Mouse (Mus musculus): ENCODE measurements around the gene Tceal5. TPM values are rescaled to one million over a fixed set of nuclear protein-coding genes. Genes with fewer than 3 reads are reported as not detected.

The Tceal5 gene
- polyA plus RNA-seq, 1 experiment: 162 TPM

DNA sequence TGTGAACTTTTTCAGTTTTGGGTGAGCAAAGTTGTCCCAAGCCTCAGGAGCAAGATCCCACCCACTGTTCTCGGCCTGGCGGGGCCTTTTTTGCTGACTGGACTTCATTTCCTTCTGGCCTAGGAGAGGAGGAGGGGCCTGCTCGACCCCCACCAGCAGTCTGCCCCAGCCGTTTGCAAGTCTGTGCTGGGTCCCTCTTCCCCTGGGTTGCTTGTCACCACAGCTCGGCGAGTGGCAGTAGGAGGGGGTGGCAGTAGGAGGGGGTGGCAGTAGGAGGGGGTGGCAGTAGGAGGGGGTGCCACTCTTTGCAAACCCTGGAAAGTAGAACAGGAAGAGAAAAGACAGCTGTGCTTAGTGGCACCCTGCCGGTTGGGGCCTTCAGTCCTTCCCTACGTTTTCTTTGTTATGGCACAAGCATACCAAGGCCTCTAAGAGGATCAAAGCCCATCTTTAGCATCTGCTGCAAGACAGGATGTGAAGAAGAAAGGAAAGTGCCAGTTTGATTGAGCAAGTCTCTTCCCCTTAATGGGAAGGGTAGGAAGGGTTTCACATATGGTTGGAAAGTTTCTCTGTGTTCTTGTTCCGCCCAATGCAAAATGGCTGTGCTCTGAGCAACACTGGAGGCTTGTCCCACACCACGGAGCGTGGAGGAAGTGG, 22.7 kb downstream of the Tceal5 start:
- Histone ChIP-seq H3K27ac (ENCODE audit: insufficient read depth, low read length) (no peak overlapping the region), H3K4me1 (ENCODE audit: control insufficient read depth, insufficient read depth, low read length) (no peaks in the 10 kb centered on the region)

DNA sequence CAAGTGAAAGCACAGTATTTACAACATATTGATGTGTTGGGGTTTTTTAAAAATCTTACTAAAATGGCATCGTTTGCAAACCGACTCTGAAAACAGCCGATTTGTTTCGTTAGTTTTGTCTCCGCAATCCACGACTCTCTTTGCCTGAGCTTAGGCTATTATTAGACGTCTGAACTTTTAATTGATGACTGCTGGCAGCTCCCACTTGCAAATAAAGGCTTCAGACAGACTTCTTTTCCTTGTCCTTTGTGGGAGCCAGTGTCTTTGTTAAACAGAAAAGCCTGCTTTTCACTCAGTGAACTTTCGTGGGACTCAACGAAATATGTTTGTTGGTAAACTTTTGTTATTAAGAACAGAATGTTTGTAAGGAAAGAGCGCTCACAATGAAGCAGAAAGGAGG, 30.9 kb downstream of the Tceal5 start:
- Histone ChIP-seq H3K4me1 (ENCODE audit: control insufficient read depth, insufficient read depth, low read length) (no peaks in the 10 kb centered on the region), H3K27ac (ENCODE audit: insufficient read depth, low read length) (no peak overlapping the region), H3K4me3 (ENCODE audit: insufficient read depth, low read length) (peak overlapping the region; percentile 78; the same call in 1 of the 2 replicates)
- TF ChIP-seq POLR2A (IDR thresholded peaks at IDR 0.05; ENCODE audit: extremely low read depth, insufficient read depth, low read length) (no peak), CTCF (IDR thresholded peaks at IDR 0.05; ENCODE audit: extremely low read depth, insufficient read depth, low read length) (no peak)

More for the DNA sequence above, 22.7 kb downstream of the Tceal5 start:
- H3K4me3 ChIP-seq (ENCODE audit: insufficient read depth, low read length): no peak overlapping the region
- TF ChIP-seq POLR2A (IDR thresholded peaks at IDR 0.05; ENCODE audit: extremely low read depth, insufficient read depth, low read length): no peak
- no peak for TF ChIP-seq CTCF (IDR thresholded peaks at IDR 0.05; ENCODE audit: extremely low read depth, insufficient read depth, low read length)

DNA sequence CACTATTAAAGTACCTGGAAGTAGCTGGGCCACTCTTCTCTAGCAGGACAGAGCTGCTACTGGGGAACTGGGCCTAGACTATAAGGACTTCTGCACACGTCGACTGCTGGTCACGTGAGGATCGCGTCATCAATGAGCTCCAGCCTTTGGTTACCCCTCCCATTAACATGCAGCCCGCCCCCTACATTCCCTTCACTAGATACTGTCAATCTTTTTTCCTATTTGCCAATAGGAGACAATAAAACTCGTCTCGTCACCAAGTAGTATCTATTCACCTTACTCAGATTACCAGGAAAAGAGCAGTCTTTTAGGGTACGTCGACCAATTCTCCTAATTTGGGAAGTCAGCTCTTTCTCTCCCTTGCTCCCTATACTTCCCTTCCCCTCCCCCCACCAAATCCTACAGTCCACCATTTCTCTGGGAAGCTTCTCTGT, 31.5 kb downstream of the Tceal5 start, which contains the start of gene Tceal8:
Gene Tceal8, minus strand, starts transcription at position 225 of the 434 bp plus-strand sequence.
- TF ChIP-seq POLR2A (IDR thresholded peaks at IDR 0.05; ENCODE audit: extremely low read depth, insufficient read depth, low read length) (peak; percentile 94), CTCF (IDR thresholded peaks at IDR 0.05; ENCODE audit: extremely low read depth, insufficient read depth, low read length) (no peak)
- Histone ChIP-seq H3K27ac (ENCODE audit: insufficient read depth, low read length) (peak within 1 kb of the TSS; percentile 64), H3K4me1 (ENCODE audit: control insufficient read depth, insufficient read depth, low read length) (no peaks in the 10 kb centered on the region), H3K4me3 (ENCODE audit: insufficient read depth, low read length) (peak within 1 kb of the TSS; percentile 78)

DNA sequence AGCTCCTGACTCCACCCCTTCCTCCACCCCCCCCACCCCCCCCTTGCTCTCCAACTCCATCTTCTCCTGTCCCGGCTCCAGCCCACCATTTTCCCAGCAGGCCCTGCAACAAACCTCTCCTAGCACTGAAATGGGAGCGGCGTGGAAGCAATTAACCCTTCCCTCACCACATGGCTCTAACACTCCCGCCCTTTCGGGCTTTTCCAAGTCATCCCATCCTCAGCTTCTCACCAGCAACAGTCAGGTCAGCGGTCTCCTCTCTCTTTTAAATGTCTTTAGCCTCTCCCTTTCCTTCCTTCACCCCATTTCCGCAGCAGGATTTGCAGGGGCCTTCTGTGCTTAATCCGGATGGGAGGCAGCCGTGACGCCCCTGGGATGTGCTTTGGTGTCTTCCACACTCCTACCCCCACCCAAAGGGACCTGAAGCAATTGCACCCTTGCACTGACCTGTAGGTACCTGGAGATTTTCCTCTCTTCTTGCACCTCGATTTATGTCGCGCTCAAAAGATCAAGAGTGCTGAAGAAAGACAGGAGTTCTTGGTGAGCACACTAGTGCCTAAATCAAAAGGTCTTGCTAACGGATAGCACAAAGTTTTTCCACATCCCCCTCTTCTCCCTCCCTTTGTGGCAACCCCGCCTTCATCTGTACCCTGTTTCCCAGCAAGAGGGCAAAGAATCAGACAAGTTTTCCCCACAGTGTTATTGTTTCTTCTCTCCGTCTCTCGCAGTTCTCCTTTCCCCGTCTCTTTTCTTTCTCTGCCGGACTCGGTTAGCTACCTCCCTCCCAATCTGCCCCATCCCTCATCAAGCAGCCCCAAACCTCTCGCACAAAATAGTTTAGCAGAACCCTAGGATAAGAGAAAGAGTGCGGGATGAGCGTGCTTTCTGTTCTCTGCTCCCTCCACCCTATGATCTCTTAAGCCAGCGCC, 32.2 kb downstream of the Tceal5 start:
- Histone ChIP-seq H3K4me1 (ENCODE audit: control insufficient read depth, insufficient read depth, low read length) (no peaks in the 10 kb centered on the region), H3K27ac (ENCODE audit: insufficient read depth, low read length) (peak overlapping the region; percentile 64), H3K4me3 (ENCODE audit: insufficient read depth, low read length) (peak overlapping the region; percentile 78)
- TF ChIP-seq CTCF (IDR thresholded peaks at IDR 0.05; ENCODE audit: extremely low read depth, insufficient read depth, low read length) (no peak), POLR2A (IDR thresholded peaks at IDR 0.05; ENCODE audit: extremely low read depth, insufficient read depth, low read length) (no peak)

DNA sequence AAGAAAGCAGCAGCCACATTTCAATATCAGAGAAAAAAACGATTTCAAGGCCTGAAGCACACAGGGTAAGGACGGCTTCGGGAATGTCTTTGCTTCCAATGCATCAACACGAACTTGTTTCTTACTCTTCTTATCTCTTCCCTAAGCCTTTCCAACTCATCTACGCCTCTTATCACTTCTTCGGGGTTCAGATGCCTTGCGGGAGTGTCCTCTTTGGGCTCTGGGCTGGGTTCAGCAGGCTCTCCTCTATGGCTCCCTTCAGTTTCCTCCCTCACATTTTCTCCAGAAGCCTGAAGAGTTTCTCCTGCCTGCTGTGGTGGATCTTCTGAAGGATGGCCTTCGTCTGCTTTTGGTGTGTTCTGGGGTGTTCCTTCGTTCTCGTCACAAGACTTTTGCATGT, 33.1 kb downstream of the Tceal5 start:
- no peak for TF ChIP-seq CTCF (IDR thresholded peaks at IDR 0.05; ENCODE audit: extremely low read depth, insufficient read depth, low read length)
- TF ChIP-seq POLR2A (IDR thresholded peaks at IDR 0.05; ENCODE audit: extremely low read depth, insufficient read depth, low read length): no peak
- Histone ChIP-seq H3K27ac (ENCODE audit: insufficient read depth, low read length) (no peak overlapping the region), H3K4me3 (ENCODE audit: insufficient read depth, low read length) (no peak overlapping the region; the same call in 1 of the 2 replicates), H3K4me1 (ENCODE audit: control insufficient read depth, insufficient read depth, low read length) (no peaks in the 10 kb centered on the region)

Other genes starting within 250 kb of the Tceal5 start
- 79.4 and 82.0 TPM in 2 replicates for gene Arxes2, start 210.1 kb downstream of the Tceal5 start, polyA plus RNA-seq (2012; rRNA removed)
- gene Arxes1, start 170.5 kb downstream of the Tceal5 start, polyA plus RNA-seq (2012; rRNA removed): 16.7 and 17.4 TPM in 2 replicates
- 326 and 347 TPM in 2 replicates for gene Bex2, start 135.6 kb downstream of the Tceal5 start, polyA plus RNA-seq (2012; rRNA removed)
- gene Nxf3, start 118.6 kb downstream of the Tceal5 start, polyA plus RNA-seq (2012; rRNA removed): 0.09 and 0.23 TPM in 2 replicates
- 22.9 and 23.4 TPM in 2 replicates for gene Bex4, start 64.9 kb downstream of the Tceal5 start, polyA plus RNA-seq (2012; rRNA removed)
- 63.0 and 64.1 TPM in 2 replicates for gene Tceal8, start 31.5 kb downstream of the Tceal5 start, polyA plus RNA-seq (2012; rRNA removed)
- gene Tceal7, start 10.9 kb upstream of the Tceal5 start, polyA plus RNA-seq (2012; rRNA removed): 1.4 and 1.7 TPM in 2 replicates
- 88.0 and 94.0 TPM in 2 replicates for gene Bex1, start 11.6 kb upstream of the Tceal5 start, polyA plus RNA-seq (2012; rRNA removed)
- gene Tceal9, start 41.2 kb upstream of the Tceal5 start, polyA plus RNA-seq (2012; rRNA removed): 104 TPM in 2 replicates
- gene Bex3, start 66.4 kb upstream of the Tceal5 start, polyA plus RNA-seq (2012; rRNA removed): 440 and 459 TPM in 2 replicates